Mouse (Mus musculus) MEL (cell line): ENCODE measurements at regions not wholly inside any gene's neighbourhood (a gene's known extent, or its start where the extent isn't known, plus 50 kb on each side); places are given as distances from the start of the nearest gene placed in this dataset.

Experiments used
- DNase-seq: peaks from one replicate; pipeline ENCODE4 v3.0.0; 2011; ENCODE audit warnings: low read depth, low spot score
- H3K27ac ChIP-seq: 2 replicates; pipeline ENCODE4 v1.5.1; 2012; ENCODE audit warnings: low read depth, mild to moderate bottlenecking, control low read depth, low read length, moderate library complexity; ENCODE audit not compliant: control insufficient read depth
- H3K27me3 ChIP-seq, 2 experiments: fragments of 150-350 bp in 1 of 2; sonication (generic) in 1 of 2; 2 replicates each; pipeline ENCODE4 v1.6.1; 2012; ENCODE audit warnings: low read length in 2 of 2, mild to moderate bottlenecking in 2 of 2, improper control_type of control experiment in 1 of 2, moderate library complexity in 1 of 2; ENCODE audit not compliant: insufficient read depth in 2 of 2, control insufficient read depth in 1 of 2
- H3K36me3 ChIP-seq, 2 experiments: 2 replicates each; pipeline ENCODE4 v1.6.1; 2012 to 2014; ENCODE audit warnings: low read length in 2 of 2, improper control_type of control experiment in 1 of 2, inconsistent platforms in 1 of 2, mild to moderate bottlenecking in 1 of 2; ENCODE audit not compliant: insufficient read depth in 2 of 2, control insufficient read depth in 1 of 2
- H3K4me1 ChIP-seq, 2 experiments: fragments of 150-350 bp in 1 of 2; sonication (generic) in 1 of 2; 2 replicates each; pipeline ENCODE4 v1.6.1; 2012; ENCODE audit warnings: low read length in 2 of 2, improper control_type of control experiment in 1 of 2, mild to moderate bottlenecking in 1 of 2; ENCODE audit not compliant: insufficient read depth in 2 of 2, control insufficient read depth in 1 of 2
- H3K4me3 ChIP-seq, 2 experiments: fragments of 150-350 bp in 1 of 2; sonication (generic) in 1 of 2; 2 replicates each; pipeline ENCODE4 v1.5.1; 2012; ENCODE audit warnings: low read depth in 2 of 2, low read length in 2 of 2, mild to moderate bottlenecking in 2 of 2, moderate library complexity in 2 of 2, control low read depth in 1 of 2, improper control_type of control experiment in 1 of 2; ENCODE audit not compliant: control insufficient read depth in 1 of 2, insufficient read depth in 1 of 2
- H3K79me2 ChIP-seq: 2 replicates; pipeline ENCODE4 v1.6.1; 2012; ENCODE audit warnings: mild to moderate bottlenecking, low read length, moderate library complexity; ENCODE audit not compliant: control insufficient read depth, poor library complexity, insufficient read depth
- H3K9ac ChIP-seq: 2 replicates; pipeline ENCODE4 v1.6.1; 2012; ENCODE audit warnings: low read depth, mild to moderate bottlenecking, control low read depth, low read length, moderate library complexity; ENCODE audit not compliant: control insufficient read depth, poor library complexity, severe bottlenecking
- H3K9me3 ChIP-seq: fragments of 150-350 bp; sonication (generic); replicated peaks from 2 replicates; pipeline ENCODE4 v1.6.1; 2012; ENCODE audit warnings: mild to moderate bottlenecking, low read length, improper control_type of control experiment, moderate library complexity; ENCODE audit not compliant: insufficient read depth
- CHD2 ChIP-seq: IDR thresholded peaks from 2 replicates; pipeline ENCODE4 v1.6.1; 2011; ENCODE audit warnings: low read length, improper control_type of control experiment
- CTCF ChIP-seq, 3 experiments: IDR thresholded peaks in 2 of 3; conservative IDR thresholded peaks in 1 of 3; 2 replicates each; pipeline ENCODE4 v1.5.1; 2011 to 2012; ENCODE audit warnings: low read length in 3 of 3, low read depth in 2 of 3, mild to moderate bottlenecking in 2 of 3, improper control_type of control experiment in 1 of 3, inconsistent platforms in 1 of 3, mixed read lengths in 1 of 3, moderate library complexity in 1 of 3; ENCODE audit not compliant: control insufficient read depth in 1 of 3, insufficient read depth in 1 of 3, poor library complexity in 1 of 3, severe bottlenecking in 1 of 3
- ELF1 ChIP-seq: IDR thresholded peaks from 2 replicates; pipeline ENCODE4 v1.6.1; 2014; ENCODE audit warnings: low read depth, mild to moderate bottlenecking, inconsistent platforms, low read length, improper control_type of control experiment, moderate library complexity
- EP300 ChIP-seq, 2 experiments: IDR thresholded peaks; 2 replicates each; pipeline ENCODE4 v1.6.1; 2011; ENCODE audit warnings: improper control_type of control experiment in 2 of 2, low read length in 2 of 2, low read depth in 1 of 2, mild to moderate bottlenecking in 1 of 2
- GABPA ChIP-seq: IDR thresholded peaks from 2 replicates; pipeline ENCODE4 v1.6.1; 2012; ENCODE audit warnings: low read depth, mild to moderate bottlenecking, inconsistent platforms, low read length, improper control_type of control experiment, moderate library complexity
- GATA1 ChIP-seq: IDR thresholded peaks from 2 replicates; pipeline ENCODE4 v1.6.1; 2011; ENCODE audit warnings: low read depth, low read length, improper control_type of control experiment
- KAT2A ChIP-seq: conservative IDR thresholded peaks from 2 replicates; pipeline ENCODE4 v1.6.1; 2012; ENCODE audit warnings: low read depth, low read length, improper control_type of control experiment, inconsistent platforms
- MAX ChIP-seq: IDR thresholded peaks from 2 replicates; pipeline ENCODE4 v1.6.1; 2011; ENCODE audit warnings: low read length, improper control_type of control experiment
- MAZ ChIP-seq: IDR thresholded peaks from 2 replicates; pipeline ENCODE4 v1.6.1; 2012; ENCODE audit warnings: low read depth, mild to moderate bottlenecking, inconsistent platforms, low read length, improper control_type of control experiment
- MXI1 ChIP-seq: IDR thresholded peaks from 2 replicates; pipeline ENCODE4 v1.6.1; 2011; ENCODE audit warnings: mild to moderate bottlenecking, low read depth, low read length, improper control_type of control experiment
- MYB ChIP-seq: IDR thresholded peaks from 2 replicates; pipeline ENCODE4 v1.6.1; 2011; ENCODE audit warnings: mild to moderate bottlenecking, low read depth, low read length, improper control_type of control experiment
- NRF1 ChIP-seq: IDR thresholded peaks from 2 replicates; pipeline ENCODE4 v1.6.1; 2014; ENCODE audit warnings: low read depth, mild to moderate bottlenecking, inconsistent platforms, low read length, improper control_type of control experiment, moderate library complexity; ENCODE audit not compliant: poor library complexity, insufficient read depth, severe bottlenecking
- POLR2A ChIP-seq, 2 experiments: IDR thresholded peaks; 2 replicates each; pipeline ENCODE4 v1.6.1; 2011 to 2012; ENCODE audit warnings: low read length in 2 of 2, mild to moderate bottlenecking in 2 of 2, control low read depth in 1 of 2, improper control_type of control experiment in 1 of 2, low read depth in 1 of 2, moderate library complexity in 1 of 2; ENCODE audit not compliant: control insufficient read depth in 1 of 2, insufficient read depth in 1 of 2, poor library complexity in 1 of 2
- POLR2AphosphoS5 ChIP-seq: IDR thresholded peaks from 2 replicates; pipeline ENCODE4 v1.6.1; 2012; ENCODE audit warnings: low read depth, borderline replicate concordance, mild to moderate bottlenecking, inconsistent platforms, low read length, moderate library complexity, mixed read lengths
- SIN3A ChIP-seq: IDR thresholded peaks from 2 replicates; pipeline ENCODE4 v1.6.1; 2012; ENCODE audit warnings: low read length, improper control_type of control experiment, inconsistent platforms
- SMC3 ChIP-seq: IDR thresholded peaks from 2 replicates; pipeline ENCODE4 v1.6.1; 2011; ENCODE audit warnings: low read depth, low read length, improper control_type of control experiment
- TBP ChIP-seq: IDR thresholded peaks from 2 replicates; pipeline ENCODE4 v1.8.0; 2011; ENCODE audit warnings: low read depth, low read length, improper control_type of control experiment
- UBTF ChIP-seq: IDR thresholded peaks from 2 replicates; pipeline ENCODE4 v1.6.1; 2012; ENCODE audit warnings: low read depth, mild to moderate bottlenecking, inconsistent platforms, low read length, improper control_type of control experiment, moderate library complexity, borderline replicate concordance; ENCODE audit not compliant: insufficient read depth
- USF1 ChIP-seq: IDR thresholded peaks from 2 replicates; pipeline ENCODE4 v1.6.1; 2014; ENCODE audit warnings: low read depth, mild to moderate bottlenecking, inconsistent platforms, low read length, improper control_type of control experiment, moderate library complexity
- ZC3H11A ChIP-seq: IDR thresholded peaks from 2 replicates; pipeline ENCODE4 v1.6.1; 2012; ENCODE audit warnings: low read depth, mild to moderate bottlenecking, inconsistent platforms, low read length, improper control_type of control experiment
- ZMIZ1 ChIP-seq: IDR thresholded peaks from 2 replicates; pipeline ENCODE4 v1.6.1; 2012; ENCODE audit warnings: low read depth, mild to moderate bottlenecking, inconsistent platforms, low read length, improper control_type of control experiment, moderate library complexity

- Histone ChIP-seq H3K4me3 (no peak overlapping the region), H3K36me3 (no peaks in the 10 kb centered on the region), H3K27ac (no peak overlapping the region), H3K9me3 (no peaks in the 10 kb centered on the region), H3K79me2 (no peaks in the 10 kb centered on the region), H3K9ac (no peak overlapping the region), H3K27me3 (no peaks in the 10 kb centered on the region), H3K4me1 (no peaks in the 10 kb centered on the region)
- TF ChIP-seq ZMIZ1 (no peak), CHD2 (no peak), NRF1 (no peak), TBP (no peak), GABPA (no peak), MAX (no peak), USF1 (no peak), UBTF (no peak), SIN3A (no peak)
- no peak for DNase-seq
Observed at GRCm38 (mm10) chr6:111781710-111782481, 491.7 kb upstream of the Lmcd1 start.

- Histone ChIP-seq H3K4me1 (no peaks in the 10 kb centered on the region), H3K4me3 (no peak overlapping the region), H3K9ac (no peak overlapping the region), H3K9me3 (no peaks in the 10 kb centered on the region), H3K36me3 (no peaks in the 10 kb centered on the region), H3K79me2 (no peaks in the 10 kb centered on the region), H3K27me3 (no peaks in the 10 kb centered on the region), H3K27ac (no peak overlapping the region)
- no peak for DNase-seq
- no peak for TF ChIP-seq GABPA
- TF ChIP-seq ZC3H11A, result no peak
- TF ChIP-seq POLR2AphosphoS5, result no peak
Observed at GRCm38 (mm10) chr6:111808611-111809010, 464.9 kb upstream of the Lmcd1 start.

- DNase-seq, result no peak
- Histone ChIP-seq H3K27ac (no peak overlapping the region), H3K27me3 (no peaks in the 10 kb centered on the region), H3K36me3 (no peaks in the 10 kb centered on the region), H3K9ac (no peak overlapping the region), H3K79me2 (no peaks in the 10 kb centered on the region), H3K4me3 (no peak overlapping the region), H3K9me3 (no peaks in the 10 kb centered on the region), H3K4me1 (no peaks in the 10 kb centered on the region)
- TF ChIP-seq USF1 (no peak), SMC3 (no peak), NRF1 (no peak), ZMIZ1 (no peak), POLR2A (IDR thresholded peaks at IDR 0.05; ENCODE audit: control insufficient read depth in 1 of 2, insufficient read depth in 1 of 2, low read depth in 1 of 2, low read length in 2 of 2, poor library complexity in 1 of 2) (no peak), EP300 (IDR thresholded peaks at IDR 0.05; ENCODE audit: low read depth in 1 of 2, low read length in 2 of 2) (no peak), KAT2A (no peak), MXI1 (no peak), GATA1 (no peak), ELF1 (no peak), MYB (no peak), CHD2 (no peak), MAZ (no peak), CTCF (IDR thresholded peaks at IDR 0.05 in 2 of 3, conservative IDR thresholded peaks at IDR 0.05 in 1 of 3; ENCODE audit: control insufficient read depth in 1 of 3, insufficient read depth in 1 of 3, low read depth in 2 of 3, low read length in 3 of 3, poor library complexity in 1 of 3, severe bottlenecking in 1 of 3) (no peak)
Observed at GRCm38 (mm10) chr6:111813982-111814603, 459.5 kb upstream of the Lmcd1 start.
